Mouse (Mus musculus) c-Kit-positive CD71-positive TER-119-positive erythroid progenitor cells, embryonic 14.5 days (primary cell): Measurements from ENCODE around the gene Jmjd7.

Experiments
- DNase-seq: peaks from one replicate; pipeline ENCODE4 v3.0.0-alpha.2; 2013; ENCODE audit warnings: low spot score

The Jmjd7 gene

DNA sequence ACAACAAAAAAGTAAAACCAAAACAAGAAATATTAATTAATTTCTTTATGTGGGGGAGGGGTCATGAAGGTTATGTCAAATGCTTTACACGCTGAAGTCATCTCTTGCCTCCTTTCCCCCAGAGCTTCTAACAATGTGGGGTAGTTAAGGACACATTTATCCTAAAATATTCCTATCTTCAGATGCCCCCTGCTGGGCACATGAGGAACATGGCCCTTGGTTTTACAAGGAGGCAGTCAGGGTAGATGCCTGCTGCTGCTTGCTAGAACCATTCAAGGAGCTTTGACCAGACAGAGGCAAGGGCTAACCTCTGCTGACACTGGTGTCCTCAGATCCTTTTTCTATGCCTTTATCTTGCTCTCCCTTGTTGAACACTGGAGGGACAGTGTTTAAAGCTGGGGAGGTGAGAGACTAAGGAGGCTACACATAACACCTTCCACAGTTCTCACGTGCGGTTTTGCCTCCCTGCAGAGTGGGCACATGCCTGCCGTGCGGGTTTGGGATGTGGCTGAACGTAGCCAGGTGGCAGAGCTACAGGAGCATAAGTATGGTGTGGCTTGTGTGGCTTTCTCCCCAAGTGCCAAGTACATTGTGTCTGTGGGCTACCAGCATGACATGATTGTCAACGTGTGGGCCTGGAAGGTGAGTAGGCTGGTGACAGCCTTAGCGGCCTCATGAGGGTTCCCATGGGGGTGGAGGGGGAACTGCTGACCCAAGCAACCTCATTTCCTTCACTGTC lies 15.7 kb upstream of the Jmjd7 start:
- DNase-seq = peak; percentile 45

DNA sequence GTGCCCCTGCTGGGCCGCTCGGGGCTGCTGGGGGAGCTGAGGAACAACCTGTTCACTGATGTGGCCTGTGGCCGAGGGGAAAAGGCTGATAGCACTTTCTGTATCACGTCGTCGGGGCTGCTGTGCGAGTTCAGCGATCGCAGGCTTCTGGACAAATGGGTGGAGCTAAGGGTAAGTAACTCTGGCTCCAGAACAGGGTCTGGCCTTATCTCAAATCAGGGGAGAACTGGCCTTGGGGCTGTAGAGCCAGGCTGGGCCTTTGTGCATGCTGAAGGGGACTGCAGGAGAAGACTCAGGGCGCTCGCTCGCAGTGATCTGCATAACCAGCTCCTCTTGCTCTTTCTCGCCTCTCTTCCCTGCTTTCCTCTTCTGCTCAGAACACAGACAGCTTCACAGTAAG lies 14.4 kb upstream of the Jmjd7 start:
- DNase-seq = no peak

DNA sequence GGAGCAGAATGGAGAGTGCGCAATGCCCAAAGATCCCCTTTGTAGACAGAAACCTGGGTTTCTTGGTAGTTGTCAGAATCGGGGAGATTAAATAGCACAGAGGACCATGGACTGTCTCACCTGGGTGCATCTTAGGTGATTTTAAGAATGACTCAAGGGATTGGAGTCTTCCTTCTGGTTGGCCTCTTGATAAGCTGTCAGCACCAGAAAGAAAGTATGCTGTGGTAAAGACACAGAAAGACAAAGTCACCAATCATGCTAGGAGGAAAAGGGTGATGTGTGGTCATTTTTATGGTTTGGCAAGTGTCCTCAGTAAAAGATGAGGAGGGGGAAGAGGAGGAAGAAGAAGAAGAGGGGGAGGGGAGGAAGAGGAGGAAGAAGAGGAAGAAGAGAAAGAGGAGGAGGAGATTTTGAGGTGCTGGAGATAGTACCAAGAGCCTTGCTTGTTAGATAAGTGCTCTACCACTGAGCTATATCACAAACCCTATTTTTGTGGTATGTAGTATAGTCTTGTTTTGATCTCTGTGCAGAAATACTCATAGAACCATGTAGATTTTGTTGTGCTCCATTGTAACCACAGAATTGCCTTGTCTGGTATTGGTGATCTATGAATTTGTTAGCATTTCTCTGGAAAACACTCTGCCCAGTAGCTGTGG lies 13.3 kb upstream of the Jmjd7 start:
- no peak for DNase-seq

DNA sequence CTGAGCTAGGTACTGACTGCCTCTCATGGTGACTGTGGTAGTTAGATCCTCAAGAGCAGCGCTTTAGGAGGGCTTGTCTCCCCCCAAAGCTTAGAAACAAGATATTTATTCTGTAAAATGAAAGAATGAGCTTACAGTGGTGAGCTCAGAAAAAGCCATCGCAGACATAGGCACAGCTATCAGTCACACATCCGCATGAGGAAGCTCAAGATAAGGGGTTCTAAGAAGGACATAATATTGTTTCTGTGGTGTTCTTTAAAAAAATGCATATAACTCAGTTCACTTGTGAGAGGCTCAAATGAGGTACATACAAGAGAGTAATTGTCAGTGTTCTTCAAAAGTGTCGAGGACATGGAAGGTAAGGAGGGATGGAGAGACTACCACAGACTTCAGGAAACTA lies 11.4 kb upstream of the Jmjd7 start:
- DNase-seq = peak; percentile 28

DNA sequence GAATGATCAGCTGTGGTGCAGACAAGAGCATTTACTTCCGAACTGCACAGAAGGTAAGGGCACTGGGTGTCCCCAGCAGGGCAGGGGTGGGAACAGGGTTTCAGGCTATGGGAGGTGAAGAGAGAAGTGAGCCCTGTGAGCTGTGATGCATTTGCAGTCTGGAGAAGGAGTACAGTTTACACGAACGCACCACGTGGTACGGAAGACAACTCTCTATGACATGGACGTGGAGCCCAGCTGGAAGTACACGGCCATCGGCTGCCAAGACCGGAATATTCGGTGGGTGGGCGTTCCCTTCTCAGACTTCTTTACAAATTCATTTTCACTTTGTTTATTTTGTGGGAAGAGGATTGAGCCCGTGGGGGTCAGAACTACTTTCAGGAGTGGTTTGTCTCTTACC lies 9.7 kb upstream of the Jmjd7 start:
- no peak for DNase-seq

DNA sequence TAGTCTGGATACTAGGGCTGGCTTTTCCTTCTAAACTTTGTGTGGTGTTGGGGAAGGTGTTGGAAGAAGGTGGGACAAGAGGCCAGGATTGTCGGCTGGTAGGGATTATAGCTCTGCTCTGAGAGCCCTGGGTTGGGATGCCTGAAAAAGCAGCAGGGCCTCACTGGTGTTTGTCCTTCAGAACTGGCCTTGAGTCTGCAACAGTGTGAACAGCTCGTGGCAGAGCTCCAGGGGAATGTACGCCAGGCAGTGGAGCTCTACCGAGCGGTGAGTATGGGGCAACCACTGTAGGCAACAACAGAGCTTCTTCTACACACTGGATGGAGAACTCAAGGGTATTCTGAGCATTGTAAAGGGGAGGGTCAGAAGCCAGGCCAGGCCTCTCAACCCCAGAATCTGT lies 2.9 kb upstream of the Jmjd7 start:
- no peak for DNase-seq

DNA sequence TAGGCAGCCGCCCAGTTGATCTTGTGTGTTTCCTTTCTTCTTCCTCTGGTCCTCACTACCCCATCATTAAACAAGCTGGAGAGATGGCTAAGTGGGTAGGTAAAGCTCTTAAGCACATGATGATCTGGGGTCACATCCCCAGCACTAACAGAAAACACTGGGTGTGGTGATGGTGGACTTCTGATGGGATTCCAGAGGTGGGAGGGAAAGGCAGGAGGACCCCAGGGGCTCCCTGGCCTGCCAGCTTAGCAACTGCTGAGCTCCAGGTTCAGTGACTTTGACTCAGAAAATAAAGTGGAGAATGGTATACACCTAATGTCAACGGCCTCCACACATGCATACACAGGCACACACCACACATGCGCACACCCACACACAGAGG lies 658 bp downstream of the Jmjd7 start:
- DNase-seq = no peak

DNA sequence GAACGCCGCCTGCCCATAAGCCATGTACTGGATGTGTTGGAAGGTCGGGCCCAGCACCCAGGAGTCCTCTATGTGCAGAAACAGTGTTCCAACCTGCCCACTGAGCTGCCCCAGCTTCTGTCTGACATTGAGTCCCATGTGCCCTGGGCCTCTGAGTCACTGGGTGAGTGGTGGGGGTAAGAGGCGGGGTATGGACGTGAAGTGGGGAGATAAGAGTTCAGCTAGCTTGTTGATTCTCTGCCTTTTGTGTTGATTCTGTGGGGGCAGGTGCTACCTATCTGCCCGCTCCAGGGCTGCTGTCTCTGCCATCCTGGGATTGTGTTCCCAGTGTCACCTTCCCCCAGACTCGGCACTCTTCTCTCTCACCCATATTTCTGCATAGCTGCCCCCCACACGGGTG lies 3.1 kb downstream of the Jmjd7 start:
- no peak for DNase-seq

DNA sequence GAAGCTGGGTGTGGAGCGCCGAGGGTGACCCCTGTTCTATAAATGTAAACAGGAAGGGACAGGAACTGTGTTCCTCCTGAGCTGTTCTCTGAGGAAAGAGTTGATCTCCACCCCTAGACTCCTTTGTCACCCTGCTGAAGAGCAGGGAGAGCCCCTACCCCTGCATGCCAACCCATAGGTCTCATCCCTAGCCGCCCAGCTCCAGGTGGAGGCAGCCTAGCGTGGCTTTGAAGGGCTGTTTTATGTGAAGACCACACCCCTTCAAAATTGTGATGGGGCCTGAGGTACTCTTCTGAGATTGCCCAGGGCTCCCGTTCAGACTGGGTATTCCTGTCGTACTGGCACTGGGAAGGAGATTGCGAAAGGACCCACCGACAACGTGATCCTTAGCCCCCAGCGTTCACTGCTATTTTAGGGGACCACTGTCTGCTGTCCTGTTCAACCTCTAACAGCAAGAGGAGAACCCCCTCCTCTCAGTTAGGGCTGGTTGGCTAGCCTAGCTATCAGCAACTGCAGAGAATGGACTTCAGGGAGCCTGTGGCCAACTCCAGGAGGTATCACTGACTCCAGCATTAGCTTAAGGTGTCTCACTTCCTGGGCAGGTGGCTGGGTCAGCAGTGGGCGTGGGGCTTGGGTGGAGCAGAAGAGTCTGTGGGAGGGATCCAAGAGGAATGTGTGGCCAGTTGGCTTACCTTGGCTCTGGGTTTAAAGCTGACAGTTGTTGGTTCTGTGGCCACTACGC lies 5.6 kb downstream of the Jmjd7 start, which contains the start of gene Pla2g4b:
Gene Pla2g4b (plus strand): TSS at position 692 of the 742 bp plus-strand sequence.
- DNase-seq = no peak

DNA sequence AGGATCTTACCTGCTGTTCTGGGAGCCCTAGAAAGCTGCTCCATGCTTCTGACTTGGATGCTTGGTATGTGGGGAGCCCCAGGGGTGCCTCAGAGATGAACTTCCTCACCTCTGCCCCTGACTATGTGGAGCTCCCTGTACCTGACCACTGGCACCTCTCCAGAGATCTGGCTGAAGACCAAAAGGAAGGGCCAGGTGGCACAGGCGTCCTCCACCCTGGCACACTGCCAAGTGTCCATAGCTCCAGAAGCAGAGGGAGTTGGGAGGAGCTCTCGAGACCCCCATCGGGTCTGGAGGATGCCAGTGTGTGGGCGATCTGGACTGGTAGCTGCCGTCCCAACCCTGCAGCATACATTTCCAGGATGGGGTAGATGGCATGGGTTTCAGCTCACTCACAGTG lies 6.4 kb downstream of the Jmjd7 start:
- DNase-seq = no peak

DNA sequence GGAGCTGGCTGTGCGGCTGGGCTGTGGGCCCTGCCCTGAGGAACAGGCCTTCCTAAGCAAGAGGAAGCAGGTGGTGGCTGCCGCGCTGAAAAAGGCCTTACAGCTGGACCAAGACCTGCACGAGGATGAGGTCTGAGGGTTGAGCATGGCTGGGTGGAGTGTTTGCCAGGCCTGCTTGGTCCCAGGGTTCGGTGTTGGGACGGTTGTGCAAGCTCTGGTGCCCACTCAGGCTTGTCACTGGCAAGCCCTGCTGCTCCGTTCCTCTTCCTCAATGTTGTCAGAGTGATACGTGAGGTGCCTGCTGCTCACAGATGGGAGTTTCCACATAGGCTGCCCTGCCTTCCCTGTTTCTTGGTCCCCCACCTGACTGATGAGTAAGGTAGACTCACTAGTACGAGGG lies 10.5 kb downstream of the Jmjd7 start:
- no peak for DNase-seq

DNA sequence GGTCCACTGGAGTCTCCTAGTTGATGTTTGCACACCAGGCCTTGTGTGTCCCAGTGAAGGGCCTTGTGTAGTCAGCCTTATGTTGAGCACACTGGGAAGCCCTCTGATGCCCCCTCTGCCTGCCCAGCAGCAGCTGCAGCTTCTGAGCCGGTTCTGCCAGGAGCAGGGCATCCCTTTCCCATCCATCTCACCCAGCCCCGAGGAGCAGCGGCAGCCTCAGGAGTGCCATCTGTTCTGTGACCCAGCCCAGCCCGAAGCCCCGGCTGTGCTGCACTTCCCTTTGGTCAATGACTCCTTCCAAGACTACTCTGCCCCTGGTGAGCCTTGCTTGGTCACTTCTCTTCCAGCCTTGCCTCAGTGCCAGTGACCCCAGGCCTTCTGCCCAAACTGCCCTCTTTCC lies 13.7 kb downstream of the Jmjd7 start:
- no peak for DNase-seq

DNA sequence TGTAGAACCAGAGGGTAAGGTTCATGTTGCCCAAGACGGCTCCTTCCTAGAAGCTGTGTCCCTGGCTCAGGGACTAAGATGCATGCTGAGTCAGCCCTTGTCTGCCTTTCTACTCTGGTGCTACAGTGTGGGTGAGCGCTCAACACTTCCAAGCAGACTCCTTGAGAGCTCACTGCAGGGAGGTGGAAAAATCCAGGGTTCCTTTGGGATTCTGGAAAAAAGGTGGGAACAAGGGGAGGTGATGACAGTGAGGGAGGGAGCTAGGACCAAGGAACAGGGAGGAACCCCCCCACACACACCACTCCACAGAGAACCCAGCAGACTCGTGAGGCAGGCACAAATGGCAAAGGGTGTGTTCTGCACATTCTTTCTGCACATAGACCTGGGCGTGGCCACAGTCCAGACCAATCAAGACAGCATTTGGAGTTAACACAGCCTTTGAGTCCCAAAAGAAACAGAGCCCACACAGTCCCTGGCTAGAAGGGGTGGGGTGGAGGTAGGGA lies 16.9 kb downstream of the Jmjd7 start:
- peak; percentile 28 for DNase-seq

DNA sequence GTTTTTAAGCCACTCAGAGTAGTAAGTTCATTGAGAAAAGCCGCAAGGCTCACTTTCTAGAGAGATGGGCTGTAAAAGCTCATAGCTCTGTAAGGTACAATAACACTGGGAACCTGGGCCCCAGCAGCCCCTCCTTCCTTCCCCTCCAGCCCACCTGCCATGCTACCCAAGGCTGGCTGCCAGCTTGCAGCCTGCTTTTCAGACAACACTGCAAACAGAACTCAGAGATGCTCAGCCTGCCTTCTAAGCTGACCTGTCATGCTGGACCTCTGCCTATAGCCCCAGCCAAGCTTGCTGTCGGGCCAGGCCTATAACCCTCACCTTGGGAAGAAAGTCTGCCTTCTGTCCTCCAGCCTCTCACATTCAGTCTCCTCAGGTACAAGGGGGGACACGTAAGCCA lies 17.4 kb downstream of the Jmjd7 start:
- no peak for DNase-seq

DNA sequence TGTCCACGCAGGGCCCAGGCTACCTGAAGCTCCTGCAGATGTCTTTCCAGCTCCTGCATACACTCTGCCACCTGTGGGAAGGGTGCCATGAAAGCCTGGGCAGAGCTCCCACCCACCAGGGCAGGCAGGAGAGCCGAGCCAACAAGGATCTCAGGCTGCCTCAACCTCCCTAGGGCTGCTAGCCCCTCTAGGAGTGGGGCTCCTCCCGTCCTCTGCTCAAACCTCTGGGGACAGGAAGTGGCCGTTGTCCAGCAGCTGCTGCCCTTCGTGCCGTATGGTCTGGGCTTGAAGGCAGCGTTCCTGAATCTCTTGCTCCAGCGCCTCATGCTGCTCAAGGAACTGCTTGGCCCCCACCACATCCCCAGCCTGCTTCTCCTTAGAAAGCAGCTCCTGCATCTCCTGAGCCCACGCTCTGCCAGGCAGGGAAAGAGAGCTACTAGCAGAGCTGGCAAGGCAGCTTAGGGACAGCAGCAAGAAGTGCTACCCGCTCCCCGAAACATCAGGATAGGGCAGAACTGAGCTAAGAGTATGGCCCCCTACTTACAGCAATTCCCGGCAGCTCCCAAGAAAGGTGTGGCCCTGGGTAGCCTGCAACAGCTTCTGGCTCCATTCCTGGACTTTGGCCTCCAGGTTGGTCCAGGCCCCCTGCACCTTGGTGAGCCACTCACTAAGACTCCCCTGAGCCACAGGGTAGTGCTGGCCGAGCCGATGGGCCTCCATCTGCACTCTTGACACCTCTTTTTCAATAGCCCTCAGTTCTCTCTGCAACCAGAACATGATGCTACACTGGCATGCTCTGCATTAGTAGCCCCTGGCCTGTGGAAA lies 19.4 kb downstream of the Jmjd7 start:
- no peak for DNase-seq

DNA sequence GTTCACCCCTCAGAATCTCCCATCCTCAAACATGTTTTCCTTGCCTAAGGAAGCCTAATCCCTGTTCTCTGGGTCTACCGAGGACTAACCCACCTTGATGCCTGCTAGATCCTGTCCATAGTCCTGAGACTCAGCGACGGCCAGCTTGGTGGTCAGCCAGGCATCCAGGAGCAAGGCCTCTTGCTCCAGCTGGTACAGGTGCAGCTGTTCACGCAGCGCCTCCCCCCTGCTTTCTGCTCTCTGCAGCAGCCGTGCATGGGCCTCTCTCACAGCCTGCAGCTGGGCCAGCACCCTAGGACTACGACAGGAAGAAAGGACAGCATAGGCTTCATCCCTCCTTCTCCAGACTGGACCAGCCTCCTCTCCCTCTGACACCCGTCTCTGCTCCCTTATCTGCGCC lies 20.9 kb downstream of the Jmjd7 start:
- DNase-seq = no peak

DNA sequence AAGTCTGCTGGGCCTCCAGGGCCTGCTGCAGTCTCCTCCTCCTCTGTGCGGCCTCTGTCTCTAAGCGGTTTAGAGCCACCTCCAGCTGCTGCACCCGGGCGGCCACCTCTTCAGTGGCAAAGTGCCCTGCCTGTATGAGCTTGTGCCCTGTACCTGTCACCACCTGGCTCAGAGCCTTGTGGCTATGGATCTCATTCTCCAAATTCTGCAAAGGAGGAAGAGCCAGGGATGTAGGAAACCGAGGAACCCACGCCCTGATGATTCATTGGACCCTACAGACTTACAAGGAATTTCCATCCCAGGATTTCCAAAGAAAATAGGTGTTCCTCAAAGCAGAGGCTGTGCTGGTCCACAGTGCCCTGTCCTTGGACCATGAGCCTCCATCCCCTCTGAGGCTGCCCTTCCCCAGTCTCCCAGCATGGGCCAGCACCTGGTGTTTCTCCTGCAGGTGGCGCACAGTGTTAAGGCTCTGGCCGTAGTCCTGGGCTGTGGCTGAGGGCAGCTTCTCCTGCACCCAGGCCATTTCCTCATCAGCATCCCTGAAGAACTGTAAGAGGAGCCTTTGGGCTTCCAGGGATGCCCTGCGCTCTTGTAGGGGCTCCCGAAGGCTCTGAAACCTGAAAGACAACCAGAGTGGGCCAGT lies 22.5 kb downstream of the Jmjd7 start:
- no peak for DNase-seq

DNA sequence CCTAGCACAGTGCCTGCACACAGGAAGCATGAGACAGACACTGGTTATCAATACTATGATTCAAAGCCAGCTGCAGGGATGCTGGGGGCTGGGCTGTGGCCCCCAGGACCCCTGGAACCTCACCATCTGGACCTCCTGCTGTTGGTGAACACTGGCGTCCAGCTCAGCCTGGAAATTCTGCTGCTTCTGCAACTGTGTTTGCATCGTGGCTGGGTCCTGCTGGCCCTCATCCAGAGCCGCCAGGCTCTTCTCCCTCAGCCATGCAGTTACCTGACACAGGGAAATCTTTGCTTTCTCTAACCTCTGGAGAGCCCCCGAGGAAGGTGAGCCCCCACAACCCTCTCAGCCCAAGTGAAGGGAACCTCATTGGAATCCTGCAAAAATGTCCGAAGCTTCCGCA lies 24.1 kb downstream of the Jmjd7 start:
- no peak for DNase-seq

DNA sequence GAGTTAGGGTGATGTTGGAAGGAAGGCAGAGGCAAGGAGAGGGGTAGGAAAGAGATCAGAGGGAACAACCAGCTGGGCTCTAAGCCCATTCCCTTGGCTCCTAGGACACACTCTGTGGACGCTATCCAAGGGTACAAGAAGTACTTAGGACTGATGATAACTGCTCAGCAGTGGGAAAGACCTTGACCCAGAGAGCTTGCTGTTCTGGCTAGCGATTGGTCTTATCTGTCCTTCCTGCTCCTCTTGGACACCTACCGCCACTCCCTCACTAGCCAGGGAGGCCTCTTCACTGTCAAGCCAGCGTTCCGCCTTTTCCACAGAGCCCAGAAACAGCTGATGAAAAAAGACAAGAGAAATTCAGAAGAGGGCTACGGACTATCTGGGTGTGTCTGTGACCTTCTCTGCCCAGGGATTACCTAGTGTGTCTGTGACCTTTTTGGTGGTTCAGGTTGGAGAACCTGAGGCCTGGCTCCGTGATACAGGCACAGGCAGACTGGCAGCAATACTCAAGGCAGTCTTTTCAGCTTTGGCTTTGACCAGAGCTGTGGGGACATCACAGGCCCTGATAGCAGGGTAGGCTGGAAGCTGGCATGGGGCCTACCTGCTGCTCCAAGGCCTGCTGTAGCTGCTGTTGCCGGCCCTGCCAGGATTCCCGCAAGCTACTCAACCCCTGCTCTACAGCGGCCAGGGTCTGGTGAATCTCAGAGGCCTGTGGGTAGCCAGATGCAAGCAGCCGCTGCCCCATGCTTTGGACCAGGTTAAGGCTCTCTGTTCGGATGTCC lies 27.7 kb downstream of the Jmjd7 start:
- no peak for DNase-seq

DNA sequence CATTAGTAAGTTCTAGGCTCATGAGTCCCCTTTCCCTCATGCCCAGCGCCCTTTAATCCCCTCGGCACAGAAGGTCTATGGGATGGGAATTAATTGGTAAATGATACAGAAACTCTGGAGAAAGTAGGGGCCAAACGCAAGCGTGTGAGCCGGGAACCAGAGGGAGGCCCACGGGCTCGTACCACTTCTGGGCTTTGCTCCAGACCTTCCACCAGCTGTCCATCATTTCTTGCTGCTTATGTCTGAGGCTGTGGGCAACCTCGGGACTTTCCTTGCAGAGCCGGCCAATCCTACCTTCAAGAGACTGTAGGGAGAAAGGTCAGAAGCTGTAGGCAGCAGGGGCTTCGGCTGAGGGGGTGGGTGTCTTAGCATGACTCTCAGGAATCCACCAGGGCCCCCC lies 28.6 kb downstream of the Jmjd7 start:
- DNase-seq = no peak

DNA sequence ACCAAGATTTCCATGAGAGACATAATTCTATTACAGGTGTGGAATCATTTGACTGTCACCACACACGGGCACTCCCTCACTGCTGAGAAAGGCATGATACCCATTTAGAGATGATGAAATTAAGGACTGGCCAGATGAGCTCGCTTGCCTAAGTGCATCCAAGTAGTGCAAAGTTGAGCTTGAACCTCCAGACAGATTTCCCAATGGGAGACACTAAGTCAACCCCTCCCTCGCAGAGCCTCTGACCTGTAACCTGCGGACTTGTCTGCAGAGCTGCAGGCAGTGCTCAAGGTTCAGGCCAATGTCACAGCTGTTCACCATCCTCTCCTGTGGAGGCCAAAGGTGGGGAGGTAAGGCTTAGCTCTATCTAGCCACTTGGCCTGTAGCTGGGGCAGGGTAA lies 31.5 kb downstream of the Jmjd7 start:
- no peak for DNase-seq
